Mouse (Mus musculus): Measurements from ENCODE around the gene Rnf182. TPM values are rescaled to one million over a fixed set of nuclear protein-coding genes. Genes with fewer than 3 reads are reported as not detected.
A peak's percentile ranks its signal among the peaks of the same experiment; 100 is the strongest.

Gene Rnf182
- total RNA-seq (2014; rRNA removed), result not detected in 2 replicates
- polyA plus RNA-seq (2012; rRNA removed), result 0.02 TPM in 1 of 2 replicates, not detected in the other

- peaks cover 26% of the 10 kb centered on the region for H3K27me3 ChIP-seq (ENCODE audit: control insufficient read depth, insufficient read depth, low read length)
- H3K4me3 ChIP-seq (ENCODE audit: insufficient read depth, low read depth, low read length), result peak within 1 kb of the TSS; percentile 42
- no peaks in the 10 kb centered on the region for H3K79me2 ChIP-seq (ENCODE audit: control insufficient read depth, insufficient read depth, low read length)
- DNase-seq (ENCODE audit: extremely low read depth, low read depth, low spot score), result no peak
- TF ChIP-seq CTCF (IDR thresholded peaks at IDR 0.05; ENCODE audit: low read depth, low read length) (no peak), POLR2A (IDR thresholded peaks at IDR 0.05; ENCODE audit: extremely low read depth, insufficient read depth, low read length) (no peak)
- no peak within 1 kb of the TSS for H3K27ac ChIP-seq (replicated peaks; ENCODE audit: insufficient read depth, low read depth, low read length)
- H3K4me1 ChIP-seq (ENCODE audit: control insufficient read depth, insufficient read depth, low read length), result no peaks in the 10 kb centered on the region
- under 1% methylated on average over 58 of the region's 58 CpGs for WGBS
- peak within 1 kb of the TSS; percentile 35; the same call in 1 of the 2 replicates for H3K9ac ChIP-seq (ENCODE audit: low read depth, low read length)
- H3K36me3 ChIP-seq (ENCODE audit: control insufficient read depth, insufficient read depth, low read length), result no peaks in the 10 kb centered on the region
Measured at GRCm38 (mm10) chr13:43615577-43616254, at the start of gene Rnf182. TSS of gene Rnf182 (plus strand) at chr13:43615710.

GRCm38 (mm10) chr13:43566184-43566583, 49.3 kb upstream of the Rnf182 start:
- 89% methylated on average over 8 of the region's 8 CpGs for WGBS

GRCm38 (mm10) chr13:43567141-43567891, 48.2 kb upstream of the Rnf182 start:
- Histone ChIP-seq H3K27ac (replicated peaks; ENCODE audit: insufficient read depth, low read depth, low read length) (no peak overlapping the region), H3K4me3 (ENCODE audit: insufficient read depth, low read depth, low read length) (no peak overlapping the region), H3K79me2 (ENCODE audit: control insufficient read depth, insufficient read depth, low read length) (no peaks in the 10 kb centered on the region), H3K9ac (ENCODE audit: low read depth, low read length) (no peak overlapping the region), H3K36me3 (ENCODE audit: control insufficient read depth, insufficient read depth, low read length) (no peaks in the 10 kb centered on the region), H3K27me3 (ENCODE audit: control insufficient read depth, insufficient read depth, low read length) (no peaks in the 10 kb centered on the region), H3K4me1 (ENCODE audit: control insufficient read depth, insufficient read depth, low read length) (no peaks in the 10 kb centered on the region)
- TF ChIP-seq POLR2A (IDR thresholded peaks at IDR 0.05; ENCODE audit: extremely low read depth, insufficient read depth, low read length) (no peak), CTCF (IDR thresholded peaks at IDR 0.05; ENCODE audit: low read depth, low read length) (no peak)
- WGBS, result 81% methylated on average over 25 of the region's 25 CpGs
- no peak for DNase-seq (ENCODE audit: extremely low read depth, low read depth, low spot score)

More at GRCm38 (mm10) chr13:43566184-43566583, 49.3 kb upstream of the Rnf182 start:
- Histone ChIP-seq H3K36me3 (ENCODE audit: control insufficient read depth, insufficient read depth, low read length) (no peaks in the 10 kb centered on the region), H3K79me2 (ENCODE audit: control insufficient read depth, insufficient read depth, low read length) (no peaks in the 10 kb centered on the region), H3K4me3 (ENCODE audit: insufficient read depth, low read depth, low read length) (no peak overlapping the region), H3K27ac (replicated peaks; ENCODE audit: insufficient read depth, low read depth, low read length) (no peak overlapping the region), H3K4me1 (ENCODE audit: control insufficient read depth, insufficient read depth, low read length) (peaks cover 1% of the 10 kb centered on the region; the same call in 1 of the 2 replicates), H3K9ac (ENCODE audit: low read depth, low read length) (no peak overlapping the region), H3K27me3 (ENCODE audit: control insufficient read depth, insufficient read depth, low read length) (no peaks in the 10 kb centered on the region)
- no peak for TF ChIP-seq POLR2A (IDR thresholded peaks at IDR 0.05; ENCODE audit: extremely low read depth, insufficient read depth, low read length)
- TF ChIP-seq CTCF (IDR thresholded peaks at IDR 0.05; ENCODE audit: low read depth, low read length), result no peak
- DNase-seq (ENCODE audit: extremely low read depth, low read depth, low spot score), result no peak

- Histone ChIP-seq H3K27me3 (ENCODE audit: control insufficient read depth, insufficient read depth, low read length) (no peaks in the 10 kb centered on the region), H3K27ac (replicated peaks; ENCODE audit: insufficient read depth, low read depth, low read length) (no peak overlapping the region), H3K9ac (ENCODE audit: low read depth, low read length) (no peak overlapping the region), H3K36me3 (ENCODE audit: control insufficient read depth, insufficient read depth, low read length) (no peaks in the 10 kb centered on the region), H3K4me1 (ENCODE audit: control insufficient read depth, insufficient read depth, low read length) (no peaks in the 10 kb centered on the region), H3K4me3 (ENCODE audit: insufficient read depth, low read depth, low read length) (no peak overlapping the region), H3K79me2 (ENCODE audit: control insufficient read depth, insufficient read depth, low read length) (no peaks in the 10 kb centered on the region)
- DNase-seq (ENCODE audit: extremely low read depth, low read depth, low spot score), result no peak
- TF ChIP-seq CTCF (IDR thresholded peaks at IDR 0.05; ENCODE audit: low read depth, low read length) (no peak), POLR2A (IDR thresholded peaks at IDR 0.05; ENCODE audit: extremely low read depth, insufficient read depth, low read length) (no peak)
- WGBS, result 53% methylated on average over 2 of the region's 2 CpGs
Measured at GRCm38 (mm10) chr13:43573979-43574378, 41.5 kb upstream of the Rnf182 start.

- DNase-seq (ENCODE audit: extremely low read depth, low read depth, low spot score), result no peak
- Histone ChIP-seq H3K27me3 (ENCODE audit: control insufficient read depth, insufficient read depth, low read length) (no peaks in the 10 kb centered on the region), H3K4me3 (ENCODE audit: insufficient read depth, low read depth, low read length) (no peak overlapping the region), H3K4me1 (ENCODE audit: control insufficient read depth, insufficient read depth, low read length) (no peaks in the 10 kb centered on the region), H3K9ac (ENCODE audit: low read depth, low read length) (no peak overlapping the region), H3K79me2 (ENCODE audit: control insufficient read depth, insufficient read depth, low read length) (no peaks in the 10 kb centered on the region), H3K27ac (replicated peaks; ENCODE audit: insufficient read depth, low read depth, low read length) (no peak overlapping the region), H3K36me3 (ENCODE audit: control insufficient read depth, insufficient read depth, low read length) (no peaks in the 10 kb centered on the region)
- WGBS, result 94% methylated on average over 5 of the region's 5 CpGs
- TF ChIP-seq POLR2A (IDR thresholded peaks at IDR 0.05; ENCODE audit: extremely low read depth, insufficient read depth, low read length), result no peak
- TF ChIP-seq CTCF (IDR thresholded peaks at IDR 0.05; ENCODE audit: low read depth, low read length), result no peak
Measured at GRCm38 (mm10) chr13:43575431-43575830, 40.1 kb upstream of the Rnf182 start.
